8 mouse cellular contexts compared by ENCODE assay signal in the genomic region with DNA sequence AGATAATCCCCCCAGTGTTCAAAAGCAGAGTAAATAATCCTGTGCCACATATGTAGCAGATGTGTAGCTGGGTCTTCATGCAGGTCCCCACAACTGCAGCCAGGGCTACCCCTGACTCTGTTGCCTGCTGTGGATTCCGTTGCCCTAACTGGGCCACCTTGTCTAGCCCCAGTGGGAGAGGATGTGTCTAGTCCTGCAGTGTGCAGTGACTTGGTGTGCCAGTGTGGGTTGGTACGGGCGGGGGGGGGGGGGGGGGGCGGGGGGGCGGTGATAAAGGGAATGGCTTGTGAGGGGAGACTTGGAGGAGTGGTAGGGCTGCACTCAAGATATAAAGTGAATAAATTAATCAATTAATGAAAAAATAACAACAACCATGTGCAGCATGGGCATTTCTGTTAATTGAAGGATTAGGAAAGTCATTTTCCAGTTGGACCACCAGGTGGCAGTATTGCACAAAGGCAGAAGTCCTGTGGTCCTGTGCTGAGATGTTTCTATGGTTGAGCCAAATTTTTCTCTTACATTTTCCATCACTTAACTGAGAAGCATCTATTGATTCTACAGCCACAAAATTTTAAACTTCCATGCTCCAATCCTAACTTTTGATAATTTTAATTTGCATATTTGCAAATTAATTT. TPM values are rescaled to one million over a fixed set of nuclear protein-coding genes. Genes with fewer than 3 reads are reported as not detected.
DNase-seq lines count a peak whose midpoint lies in the region; ATAC-seq lines count a peak whose summit lies in the region.

No protein-coding gene starts in this region.

- no peaks in the 10 kb centered on the region for H3K36me3 ChIP-seq in forebrain, embryonic 10.5 days (replicated peaks)
- no peaks in the 10 kb centered on the region for H3K36me3 ChIP-seq in midbrain, embryonic 10.5 days
- H3K36me3 ChIP-seq in stomach, embryonic 15.5 days: 0 out of 2 replicates have a peak, but pooled peaks cover 3% of the 10 kb centered on the region

- H3K27ac ChIP-seq in forebrain, embryonic 10.5 days: no peak overlapping the region
- 0 out of 2 replicates have a peak overlapping the region, but pooled peaks have one; percentile 43 for H3K27ac ChIP-seq in midbrain, embryonic 10.5 days (replicated peaks)
- no peak overlapping the region for H3K27ac ChIP-seq in stomach, embryonic 15.5 days

- no peaks in the 10 kb centered on the region for H3K4me1 ChIP-seq in forebrain, embryonic 10.5 days
- H3K4me1 ChIP-seq in midbrain, embryonic 10.5 days: peaks cover 13% of the 10 kb centered on the region
- H3K4me1 ChIP-seq in stomach, embryonic 15.5 days: no peaks in the 10 kb centered on the region

- WGBS in forebrain, embryonic 10.5 days: 24% methylated on average over 3 of the region's 5 CpGs
- WGBS in midbrain, embryonic 10.5 days: 36% methylated on average over 3 of the region's 5 CpGs
- 16% methylated on average over 2 of the region's 5 CpGs for WGBS in stomach, embryonic 15.5 days

- no peak overlapping the region for H3K4me3 ChIP-seq in forebrain, embryonic 10.5 days
- no peak overlapping the region for H3K4me3 ChIP-seq in midbrain, embryonic 10.5 days
- H3K4me3 ChIP-seq in stomach, embryonic 15.5 days (replicated peaks): no peak overlapping the region

- no peak overlapping the region for H3K4me2 ChIP-seq in stomach, embryonic 15.5 days

- no peaks in the 10 kb centered on the region for H3K27me3 ChIP-seq in forebrain, embryonic 10.5 days (ENCODE audit: poor library complexity, severe bottlenecking)
- H3K27me3 ChIP-seq in midbrain, embryonic 10.5 days (ENCODE audit: low read depth, poor library complexity, severe bottlenecking): no peaks in the 10 kb centered on the region
- H3K27me3 ChIP-seq in stomach, embryonic 15.5 days (replicated peaks): no peaks in the 10 kb centered on the region

- 0 out of 2 replicates have a peak, but pooled peaks have one; percentile 70 for ATAC-seq in frontal cortex, adult (ENCODE audit: low TSS enrichment)
- ATAC-seq in stomach, embryonic 15.5 days (ENCODE audit: insufficient read depth, low FRiP score, low read depth): 0 out of 2 replicates have a peak, but pooled peaks have one; percentile 14

- no peak for DNase-seq in frontal cortex, postnatal 10 days (ENCODE audit: low spot score in 2 of 2)
- peak; percentile 72 for DNase-seq in 416B (ENCODE audit: low read depth)
- DNase-seq in brain, adult 2 months (ENCODE audit: low read depth, low spot score): peak; percentile 74
- DNase-seq in forebrain, embryonic 10.5 days (ENCODE audit: extremely low spot score, low spot score): peak; percentile 32
- peak; percentile 47 for DNase-seq in kidney, postnatal 10 days
- peak; percentile 26 for DNase-seq in midbrain, embryonic 10.5 days (ENCODE audit: low spot score)

- no peaks in the 10 kb centered on the region for H3K9me3 ChIP-seq in forebrain, embryonic 10.5 days
- no peaks in the 10 kb centered on the region for H3K9me3 ChIP-seq in midbrain, embryonic 10.5 days (replicated peaks)
- no peaks in the 10 kb centered on the region for H3K9me3 ChIP-seq in stomach, embryonic 15.5 days

- H3K9ac ChIP-seq in stomach, embryonic 15.5 days: no peak overlapping the region

RNA-seq across cellular contexts. Expression of a gene that starts 21.7 kb away (rescaled TPM):
- polyA plus RNA-seq in forebrain, embryonic 10.5 days (2016; fragmentation: Nextera tagmentation; extraction: Ambion mirVana): 23.0 and 24.4 TPM in 2 replicates
- polyA plus RNA-seq in midbrain, embryonic 10.5 days (2016; fragmentation: Nextera tagmentation; extraction: Ambion mirVana): 26.1 and 29.8 TPM in 2 replicates
- 11.2 and 11.3 TPM in 2 replicates for polyA plus RNA-seq in stomach, embryonic 15.5 days (2015; fragmentation: Nextera tagmentation; extraction: Ambion mirVana)

RNA-seq across cellular contexts. Expression of a gene that starts 22.7 kb away (rescaled TPM):
- polyA plus RNA-seq in forebrain, embryonic 10.5 days (2016; fragmentation: Nextera tagmentation; extraction: Ambion mirVana): not detected in 2 replicates
- polyA plus RNA-seq in midbrain, embryonic 10.5 days (2016; fragmentation: Nextera tagmentation; extraction: Ambion mirVana): not detected in 2 replicates
- not detected in 2 replicates for polyA plus RNA-seq in stomach, embryonic 15.5 days (2015; fragmentation: Nextera tagmentation; extraction: Ambion mirVana)

Comparison
In these comparisons a context has a peak if more than half of its experiments do, and no peak if none do; other contexts are left out.
1. DNase-seq: peak in 416B (single experiment), brain, adult 2 months (single experiment), forebrain, embryonic 10.5 days (single experiment), kidney, postnatal 10 days (single experiment) and midbrain, embryonic 10.5 days (single experiment); none in frontal cortex, postnatal 10 days (0 of 2).